Mouse (Mus musculus) heart, postnatal 0 days (tissue): Measurements from ENCODE around the gene Tbx20. TPM values are rescaled to one million over a fixed set of nuclear protein-coding genes. Genes with fewer than 3 reads are reported as not detected.

Experiments
- ATAC-seq: fragments of 200-750 bp; cut with Nextera tagmentation; 2 replicates; pipeline ENCODE4 v1.8.0; 2017; ENCODE audit warnings: low read depth, moderate number of reproducible peaks, moderate library complexity; ENCODE audit not compliant: insufficient read depth
- DNase-seq: peaks from one replicate; pipeline ENCODE4 v3.0.0-alpha.2; 2016; ENCODE audit warnings: low spot score
- H3K27ac ChIP-seq: fragments of 300-500 bp; sonication (generic); 2 replicates; pipeline ENCODE4 v1.5.1; 2014; ENCODE audit warnings: low read depth, mild to moderate bottlenecking
- H3K27me3 ChIP-seq: fragments of 300-500 bp; sonication (generic); 2 replicates; pipeline ENCODE4 v1.6.1; 2014; ENCODE audit warnings: low read length, mixed read lengths; ENCODE audit not compliant: control insufficient read depth, insufficient read depth
- H3K36me3 ChIP-seq: fragments of 300-500 bp; sonication (generic); replicated peaks from 2 replicates; pipeline ENCODE4 v1.6.1; 2014; ENCODE audit warnings: low read length, mixed read lengths; ENCODE audit not compliant: control insufficient read depth, insufficient read depth
- H3K4me1 ChIP-seq: fragments of 300-500 bp; sonication (generic); 2 replicates; pipeline ENCODE4 v1.6.1; 2014; ENCODE audit warnings: antibody characterized with exemption; ENCODE audit not compliant: control insufficient read depth, insufficient read depth
- H3K4me2 ChIP-seq: fragments of 300-500 bp; sonication (generic); 2 replicates; pipeline ENCODE4 v1.6.1; 2014; ENCODE audit warnings: low read depth, mild to moderate bottlenecking, low read length, moderate library complexity
- H3K4me3 ChIP-seq: fragments of 300-500 bp; sonication (generic); 2 replicates; pipeline ENCODE4 v1.5.1; 2014; ENCODE audit warnings: low read depth, low read length
- H3K9ac ChIP-seq: fragments of 300-500 bp; sonication (generic); replicated peaks from 2 replicates; pipeline ENCODE4 v1.6.1; 2014; ENCODE audit warnings: low read depth, low read length, mixed read lengths
- H3K9me3 ChIP-seq: fragments of 300-500 bp; sonication (generic); replicated peaks from 2 replicates; pipeline ENCODE4 v1.6.1; 2016; ENCODE audit warnings: low read length; ENCODE audit not compliant: control insufficient read depth
- CTCF ChIP-seq: IDR thresholded peaks from 2 replicates; pipeline ENCODE4 v1.5.1; 2016; ENCODE audit warnings: antibody characterized with exemption, control low read depth, low read depth
- EP300 ChIP-seq: IDR thresholded peaks from 2 replicates; pipeline ENCODE4 v1.6.1; 2016; ENCODE audit warnings: antibody characterized with exemption, low read depth
- WGBS: fragments of 180-500 bp; shearing (Covaris S2); extraction: QIAGEN DNeasy Blood & Tissue Kit; methylation state at CpG from one replicate; pipeline ENCODE4 v1.1.7; 2014; 5-methylcytosine and 5-hydroxymethylcytosine counted together
- polyA plus RNA-seq: library from polyadenylated mRNA; unstranded; fragments of >200 nt; fragmentation: Nextera tagmentation; extraction: Ambion mirVana; gene quantifications from 2 replicates; pipeline ENCODE4 v1.2.1, GENCODE M21; 2015
- total RNA-seq: library from RNA; depleted of rRNA; stranded (reverse); fragments of >200 nt; gene quantifications from 2 replicates; pipeline ENCODE4 v1.2.3, GENCODE M21; 2014; ENCODE audit warnings: low replicate concordance

Tbx20 gene
- total and polyA plus RNA-seq, 2 experiments from 2014 or later = 51.2 to 500 TPM

DNA sequence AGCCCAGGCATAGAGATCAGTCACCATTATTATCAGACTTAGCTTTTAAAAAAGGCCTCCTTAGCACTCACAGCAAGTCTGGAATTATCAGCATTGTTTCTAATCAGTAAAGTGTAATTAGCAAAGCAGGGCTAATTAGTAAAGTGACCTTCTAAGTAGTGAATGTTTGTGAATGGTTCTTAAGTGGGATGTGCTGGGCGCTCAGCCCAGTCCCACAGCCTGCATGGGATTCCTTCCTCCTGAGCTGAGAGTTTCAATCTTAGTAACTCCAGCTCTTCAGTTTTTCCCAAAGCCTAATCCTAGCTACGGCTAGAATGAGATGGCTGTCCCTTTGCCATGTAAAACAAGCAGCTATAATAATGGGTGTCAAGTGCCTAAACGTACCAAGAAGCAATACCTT is 8.2 kb upstream of the Tbx20 start:
- Histone ChIP-seq H3K9ac (no peak overlapping the region), H3K36me3 (no peaks in the 10 kb centered on the region), H3K4me3 (no peak overlapping the region), H3K4me1 (peaks cover 21% of the 10 kb centered on the region), H3K4me2 (no peak overlapping the region), H3K9me3 (no peaks in the 10 kb centered on the region), H3K27ac (peak overlapping the region; percentile 49), H3K27me3 (peaks cover 9% of the 10 kb centered on the region; the same call in 1 of the 2 replicates)
- DNase-seq (peak; percentile 57), ATAC-seq (peak; percentile 49; the same call in 1 of the 2 replicates)
- TF ChIP-seq CTCF = no peak
- TF ChIP-seq EP300 = no peak
- 16% methylated on average over 3 of the region's 3 CpGs for WGBS

GRCm38 (mm10) chr9:24780929-24781441 is 6.9 kb upstream of the Tbx20 start:
- peak; percentile 16 for DNase-seq
- peak overlapping the region; percentile 80 for H3K27ac ChIP-seq

GRCm38 (mm10) chr9:24780391-24780928 is 6.4 kb upstream of the Tbx20 start:
- H3K9me3 ChIP-seq = no peaks in the 10 kb centered on the region
- peaks cover 9% of the 10 kb centered on the region; the same call in 1 of the 2 replicates for H3K27me3 ChIP-seq
- peak overlapping the region; percentile 80 for H3K4me2 ChIP-seq
- 19% methylated on average over 20 of the region's 22 CpGs for WGBS
- TF ChIP-seq EP300 = no peak
- TF ChIP-seq CTCF = no peak
- H3K4me1 ChIP-seq = peaks cover 21% of the 10 kb centered on the region
- no peaks in the 10 kb centered on the region for H3K36me3 ChIP-seq
- ATAC-seq (peak; percentile 34), DNase-seq (peak; percentile 11)
- H3K4me3 ChIP-seq = peak overlapping the region; percentile 49
- peak overlapping the region; percentile 44; the same call in 1 of the 2 replicates for H3K9ac ChIP-seq
- peak overlapping the region; percentile 80 for H3K27ac ChIP-seq

More at GRCm38 (mm10) chr9:24780929-24781441, 6.9 kb upstream of the Tbx20 start:
- H3K4me1 ChIP-seq = peaks cover 21% of the 10 kb centered on the region
- peak; percentile 27 for ATAC-seq
- H3K36me3 ChIP-seq = no peaks in the 10 kb centered on the region
- peak overlapping the region; percentile 44 for H3K9ac ChIP-seq
- WGBS = under 1% methylated on average over 25 of the region's 32 CpGs
- H3K4me2 ChIP-seq = peak overlapping the region; percentile 80
- H3K9me3 ChIP-seq = no peaks in the 10 kb centered on the region
- H3K4me3 ChIP-seq = peak overlapping the region; percentile 49
- H3K27me3 ChIP-seq = peaks cover 9% of the 10 kb centered on the region; the same call in 1 of the 2 replicates
- TF ChIP-seq CTCF (no peak), EP300 (no peak)

DNA sequence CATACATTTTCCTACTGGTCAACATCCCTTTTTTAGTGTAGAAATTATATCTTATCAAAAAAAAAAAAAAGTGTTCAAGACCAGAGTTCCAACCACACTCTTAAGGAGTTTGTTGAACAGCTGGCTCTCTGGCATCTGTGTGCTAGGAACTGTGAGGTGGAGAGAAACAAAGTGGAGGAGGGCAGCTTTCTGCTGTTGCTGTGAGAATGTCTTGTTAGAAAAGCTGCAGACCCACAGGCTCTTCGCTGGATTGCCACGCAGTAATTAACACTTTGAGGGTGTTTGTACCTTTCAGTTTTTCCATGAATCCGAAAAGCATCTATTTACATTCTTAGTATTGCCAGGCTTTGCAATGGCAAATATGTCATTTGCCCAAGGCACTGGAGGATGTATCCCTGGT is 5.9 kb upstream of the Tbx20 start:
- H3K9ac ChIP-seq = no peak overlapping the region
- peaks cover 9% of the 10 kb centered on the region; the same call in 1 of the 2 replicates for H3K27me3 ChIP-seq
- ATAC-seq = no peak
- DNase-seq = peak; percentile 7
- peak overlapping the region; percentile 80 for H3K27ac ChIP-seq
- WGBS = 57% methylated on average over 3 of the region's 3 CpGs
- 0 out of 2 replicates have a peak overlapping the region, but pooled peaks have one; percentile 80 for H3K4me2 ChIP-seq
- H3K4me3 ChIP-seq = no peak overlapping the region
- TF ChIP-seq EP300 (no peak), CTCF (no peak)
- no peaks in the 10 kb centered on the region for H3K36me3 ChIP-seq
- H3K4me1 ChIP-seq = peaks cover 21% of the 10 kb centered on the region
- no peaks in the 10 kb centered on the region for H3K9me3 ChIP-seq

DNA sequence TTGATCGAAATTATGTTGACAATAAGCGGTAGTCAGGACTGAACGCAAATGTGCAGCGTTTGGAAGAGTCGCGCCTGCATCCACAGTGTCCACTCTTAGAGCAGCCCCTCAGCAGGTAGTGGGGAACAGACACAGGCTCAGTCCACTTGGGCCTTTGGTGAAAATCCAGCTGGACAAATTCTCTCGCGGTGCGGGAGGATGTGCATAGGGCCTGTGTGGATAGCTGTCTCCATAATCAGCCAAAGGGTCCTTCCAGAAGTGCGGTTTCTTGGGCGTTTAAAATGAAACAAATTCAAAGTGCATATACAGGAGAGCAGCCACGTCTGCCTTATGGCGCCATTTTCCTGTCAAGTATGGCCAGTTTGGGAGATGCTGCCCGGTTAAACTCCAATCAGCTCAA is 4.5 kb upstream of the Tbx20 start:
- ATAC-seq (no peak), DNase-seq (no peak)
- TF ChIP-seq EP300 (no peak), CTCF (no peak)
- Histone ChIP-seq H3K4me1 (peaks cover 21% of the 10 kb centered on the region), H3K9ac (no peak overlapping the region), H3K4me2 (peak overlapping the region; percentile 75), H3K36me3 (no peaks in the 10 kb centered on the region), H3K9me3 (no peaks in the 10 kb centered on the region), H3K4me3 (peak overlapping the region; percentile 45; the same call in 1 of the 2 replicates), H3K27ac (peak overlapping the region; percentile 93), H3K27me3 (peaks cover 9% of the 10 kb centered on the region; the same call in 1 of the 2 replicates)
- WGBS = 32% methylated on average over 14 of the region's 14 CpGs
